23 mouse cellular contexts compared by ENCODE assay signal in genomic region chr10:95539841-95540240, GRCm38 (mm10). TPM values are rescaled to one million over a fixed set of nuclear protein-coding genes. Genes with fewer than 3 reads are reported as not detected.
DNase-seq lines count a peak whose midpoint lies in the region; ATAC-seq and TF ChIP-seq lines count a peak whose summit lies in the region.
"Had no signal": no experiment of that assay in that cellular context is flagged by ENCODE, and none has a peak within 500 bp of the region (broad histone marks: within the 10 kb centered on the region; RNA-seq: fewer than 3 reads in every experiment).

No protein-coding gene starts in this region.

- peak; percentile 73 for DNase-seq in heart, adult 11 months
- no peak for DNase-seq in heart, adult 8-10 months (ENCODE audit: low spot score)
- no peak for DNase-seq in heart, postnatal 4 days
- no peak for DNase-seq in heart, postnatal 25 days (ENCODE audit: low spot score)
- DNase-seq in heart, postnatal 0 days (ENCODE audit: low spot score) = no peak
- DNase-seq: adrenal gland, postnatal 10 days; adrenal gland, postnatal 36 days; B cell, adult 2 months; cerebellum, adult 18-20 months; cerebellum, adult 9-10 months; gastrocnemius, postnatal 25 days; kidney, adult 2 months had no signal

- 86% methylated on average over 3 of the region's 3 CpGs for WGBS in heart, embryonic 11.5 days (ENCODE audit: insufficient replicate concordance)
- WGBS in heart, embryonic 15.5 days = 79% methylated on average over 3 of the region's 3 CpGs
- WGBS in heart, postnatal 0 days = 72% methylated on average over 3 of the region's 3 CpGs

- no peak overlapping the region for H3K4me3 ChIP-seq in heart, embryonic 11.5 days (ENCODE audit: low read depth, low read length)
- H3K4me3 ChIP-seq in heart, embryonic 15.5 days = no peak overlapping the region
- no peak overlapping the region for H3K4me3 ChIP-seq in heart, postnatal 0 days (ENCODE audit: low read depth, low read length)
- H3K4me3 ChIP-seq: forebrain, embryonic 10.5 days; forebrain, embryonic 13.5 days; hindbrain, embryonic 12.5 days; hindbrain, embryonic 15.5 days had no signal

- H3K27me3 ChIP-seq in heart, embryonic 11.5 days (ENCODE audit: control insufficient read depth, insufficient read depth, low read length) = no peaks in the 10 kb centered on the region
- H3K27me3 ChIP-seq in heart, embryonic 15.5 days = no peaks in the 10 kb centered on the region
- no peaks in the 10 kb centered on the region for H3K27me3 ChIP-seq in heart, postnatal 0 days (ENCODE audit: control insufficient read depth, insufficient read depth, low read length)
- H3K27me3 ChIP-seq: CH12.LX; forebrain, embryonic 13.5 days; hindbrain, embryonic 12.5 days; hindbrain, embryonic 15.5 days; Patski had no signal

- no peak for ATAC-seq in heart, embryonic 11.5 days (replicated peaks; ENCODE audit: insufficient number of reproducible peaks, low FRiP score, low TSS enrichment)
- ATAC-seq in heart, embryonic 15.5 days (replicated peaks; ENCODE audit: insufficient number of reproducible peaks, insufficient read depth, low FRiP score, low read depth) = no peak
- ATAC-seq in heart, postnatal 0 days (ENCODE audit: insufficient read depth, low read depth) = no peak
- ATAC-seq: forebrain, embryonic 13.5 days; forebrain, embryonic 16.5 days; intestine, postnatal 0 days; Patski had no signal

- intact Hi-C loops in heart, postnatal 25 days (cut with DNase I) = no loop called here

- 0 out of 2 replicates have a peak, but pooled peaks cover 3% of the 10 kb centered on the region for H3K36me3 ChIP-seq in heart, embryonic 11.5 days (ENCODE audit: control insufficient read depth, insufficient read depth, low read length)
- peaks cover 16% of the 10 kb centered on the region for H3K36me3 ChIP-seq in heart, embryonic 15.5 days
- H3K36me3 ChIP-seq in heart, postnatal 0 days (replicated peaks; ENCODE audit: control insufficient read depth, insufficient read depth, low read length) = peaks cover 11% of the 10 kb centered on the region

- H3K4me2 ChIP-seq in heart, embryonic 11.5 days = 0 out of 2 replicates have a peak overlapping the region, but pooled peaks have one; percentile 14
- H3K4me2 ChIP-seq in heart, embryonic 15.5 days = no peak overlapping the region
- peak overlapping the region; percentile 36; the same call in 1 of the 2 replicates for H3K4me2 ChIP-seq in heart, postnatal 0 days (ENCODE audit: low read depth, low read length)
- H3K4me2 ChIP-seq: forebrain, embryonic 13.5 days; hindbrain, embryonic 12.5 days; hindbrain, embryonic 15.5 days had no signal

- no peak for TF ChIP-seq EP300 in heart, postnatal 0 days (IDR thresholded peaks at IDR 0.05; ENCODE audit: low read depth)

- H3K9ac ChIP-seq in heart, embryonic 11.5 days (ENCODE audit: low read depth, low read length) = no peak overlapping the region
- H3K9ac ChIP-seq in heart, embryonic 15.5 days = no peak overlapping the region
- no peak overlapping the region for H3K9ac ChIP-seq in heart, postnatal 0 days (replicated peaks; ENCODE audit: low read depth, low read length)
- H3K9ac ChIP-seq: forebrain, embryonic 13.5 days; hindbrain, embryonic 12.5 days; hindbrain, embryonic 15.5 days had no signal

- H3K4me1 ChIP-seq in heart, embryonic 11.5 days (ENCODE audit: control insufficient read depth, insufficient read depth, low read length) = peaks cover 18% of the 10 kb centered on the region
- peaks cover 27% of the 10 kb centered on the region for H3K4me1 ChIP-seq in heart, embryonic 15.5 days (replicated peaks)
- peaks cover 25% of the 10 kb centered on the region for H3K4me1 ChIP-seq in heart, postnatal 0 days (ENCODE audit: control insufficient read depth, insufficient read depth)
- H3K4me1 ChIP-seq: forebrain, embryonic 10.5 days; hindbrain, embryonic 12.5 days; hindbrain, embryonic 15.5 days had no signal

- H3K27ac ChIP-seq in heart, embryonic 11.5 days (ENCODE audit: low read depth, low read length) = peak overlapping the region; percentile 55; the same call in 1 of the 2 replicates
- H3K27ac ChIP-seq in heart, embryonic 15.5 days = peak overlapping the region; percentile 71
- H3K27ac ChIP-seq in heart, postnatal 0 days (ENCODE audit: low read depth) = peak overlapping the region; percentile 55
- H3K27ac ChIP-seq: forebrain, embryonic 10.5 days; forebrain, embryonic 13.5 days; hindbrain, embryonic 12.5 days; hindbrain, embryonic 15.5 days had no signal

- no peaks in the 10 kb centered on the region for H3K9me3 ChIP-seq in heart, embryonic 11.5 days (replicated peaks; ENCODE audit: control insufficient read depth, low read length)
- no peaks in the 10 kb centered on the region for H3K9me3 ChIP-seq in heart, embryonic 15.5 days (replicated peaks)
- no peaks in the 10 kb centered on the region for H3K9me3 ChIP-seq in heart, postnatal 0 days (replicated peaks; ENCODE audit: control insufficient read depth, low read length)
- H3K9me3 ChIP-seq: forebrain, embryonic 10.5 days; forebrain, embryonic 13.5 days; G1E; hindbrain, embryonic 12.5 days; hindbrain, embryonic 15.5 days had no signal

- TF ChIP-seq CTCF in heart, postnatal 0 days (IDR thresholded peaks at IDR 0.05; ENCODE audit: low read depth) = no peak

RNA-seq across cellular contexts. Expression of gene Nudt4, which starts 24.1 kb away (rescaled TPM):
- 100 to 1,000 TPM; 276 to 382 (median 344) TPM for total RNA-seq in heart, adult 8-10 months (2022)
- 134 and 147 TPM in 2 replicates for polyA plus RNA-seq in heart, embryonic 11.5 days (2014; fragmentation: Nextera tagmentation; extraction: Ambion mirVana)
- 100 to 1,000 TPM; 201 to 218 TPM for total RNA-seq in heart, postnatal 4 days (2021)
- polyA plus RNA-seq in heart, embryonic 15.5 days (2015; fragmentation: Nextera tagmentation; extraction: Ambion mirVana) = 68.7 and 71.6 TPM in 2 replicates
- total RNA-seq in heart, postnatal 25 days (2021) = 100 to 1,000 TPM; 263 to 282 TPM
- total RNA-seq in heart, postnatal 0 days (2014; rRNA removed; ENCODE audit: low replicate concordance) = 72.2 and 74.5 TPM in 2 replicates
- 70.0 and 81.3 TPM in 2 replicates for polyA plus RNA-seq in heart, postnatal 0 days (2015; fragmentation: Nextera tagmentation; extraction: Ambion mirVana)

RNA-seq across cellular contexts. Expression of gene Ube2n, which starts 24.9 kb away (rescaled TPM):
- 100 to 1,000 TPM in 1 of 4 experiments, 10 to 100 TPM in 3; 85.8 to 102 (median 94.5) TPM for total RNA-seq in heart, adult 8-10 months (2022)
- polyA plus RNA-seq in heart, embryonic 11.5 days (2014; fragmentation: Nextera tagmentation; extraction: Ambion mirVana) = 319 and 322 TPM in 2 replicates
- total RNA-seq in heart, postnatal 4 days (2021) = 100 to 1,000 TPM; 143 to 146 TPM
- 231 and 245 TPM in 2 replicates for polyA plus RNA-seq in heart, embryonic 15.5 days (2015; fragmentation: Nextera tagmentation; extraction: Ambion mirVana)
- total RNA-seq in heart, postnatal 25 days (2021) = 100 to 1,000 TPM in 1 of 2 experiments, 10 to 100 TPM in 1; 90.3 to 106 TPM
- total RNA-seq in heart, postnatal 0 days (2014; rRNA removed; ENCODE audit: low replicate concordance) = 158 and 242 TPM in 2 replicates
- polyA plus RNA-seq in heart, postnatal 0 days (2015; fragmentation: Nextera tagmentation; extraction: Ambion mirVana) = 188 and 190 TPM in 2 replicates

RNA-seq across cellular contexts. Expression of gene Mrpl42, which starts 38.1 kb away (rescaled TPM):
- total RNA-seq in heart, adult 8-10 months (2022) = 100 to 1,000 TPM; 415 to 495 (median 478) TPM
- polyA plus RNA-seq in heart, embryonic 11.5 days (2014; fragmentation: Nextera tagmentation; extraction: Ambion mirVana) = 518 and 543 TPM in 2 replicates
- total RNA-seq in heart, postnatal 4 days (2021) = 100 to 1,000 TPM; 284 to 300 TPM
- 484 and 664 TPM in 2 replicates for polyA plus RNA-seq in heart, embryonic 15.5 days (2015; fragmentation: Nextera tagmentation; extraction: Ambion mirVana)
- 100 to 1,000 TPM; 456 to 473 TPM for total RNA-seq in heart, postnatal 25 days (2021)
- total RNA-seq in heart, postnatal 0 days (2014; rRNA removed; ENCODE audit: low replicate concordance) = 524 and 645 TPM in 2 replicates
- polyA plus RNA-seq in heart, postnatal 0 days (2015; fragmentation: Nextera tagmentation; extraction: Ambion mirVana) = 928 and 1,023 TPM in 2 replicates
